Mouse (Mus musculus): ENCODE data around the gene Palmd. TPM values are rescaled to one million over a fixed set of nuclear protein-coding genes. Genes with fewer than 3 reads are reported as not detected.

Gene Palmd
- polyA plus RNA-seq, 1 experiment from 2014 or later, result 4.6 TPM

GRCm38 (mm10) chr3:116950665-116951115 is 18.1 kb downstream of the Palmd start:
- WGBS, result 75% methylated on average over 6 of the region's 6 CpGs
- ATAC-seq (replicated peaks; ENCODE audit: low FRiP score) (no peak), DNase-seq (ENCODE audit: low spot score) (no peak)
- Histone ChIP-seq H3K27ac (ENCODE audit: low read depth, low read length) (no peak overlapping the region), H3K9me3 (ENCODE audit: control insufficient read depth, low read length) (no peaks in the 10 kb centered on the region), H3K36me3 (ENCODE audit: control insufficient read depth, insufficient read depth, low read length) (no peaks in the 10 kb centered on the region), H3K9ac (ENCODE audit: low read depth, low read length) (no peak overlapping the region), H3K4me2 (no peak overlapping the region), H3K4me1 (replicated peaks; ENCODE audit: control insufficient read depth, insufficient read depth, low read length) (no peaks in the 10 kb centered on the region), H3K4me3 (ENCODE audit: low read depth, low read length) (no peak overlapping the region), H3K27me3 (replicated peaks; ENCODE audit: control insufficient read depth, insufficient read depth, low read length) (no peaks in the 10 kb centered on the region)

- Histone ChIP-seq H3K4me3 (ENCODE audit: low read depth, low read length) (no peak overlapping the region), H3K9ac (ENCODE audit: low read depth, low read length) (no peak overlapping the region), H3K9me3 (ENCODE audit: control insufficient read depth, low read length) (no peaks in the 10 kb centered on the region), H3K4me2 (no peak overlapping the region), H3K4me1 (replicated peaks; ENCODE audit: control insufficient read depth, insufficient read depth, low read length) (no peaks in the 10 kb centered on the region), H3K36me3 (ENCODE audit: control insufficient read depth, insufficient read depth, low read length) (no peaks in the 10 kb centered on the region), H3K27me3 (replicated peaks; ENCODE audit: control insufficient read depth, insufficient read depth, low read length) (no peaks in the 10 kb centered on the region), H3K27ac (ENCODE audit: low read depth, low read length) (no peak overlapping the region)
- no peak for ATAC-seq (replicated peaks; ENCODE audit: low FRiP score)
- no peak for DNase-seq (ENCODE audit: low spot score)
- 74% methylated on average over 4 of the region's 4 CpGs for WGBS
These were observed 22.3 kb downstream of the Palmd start for GRCm38 (mm10) chr3:116946476-116946875.

GRCm38 (mm10) chr3:116943422-116943821 is 25.4 kb downstream of the Palmd start:
- Histone ChIP-seq H3K27me3 (replicated peaks; ENCODE audit: control insufficient read depth, insufficient read depth, low read length) (no peaks in the 10 kb centered on the region), H3K36me3 (ENCODE audit: control insufficient read depth, insufficient read depth, low read length) (no peaks in the 10 kb centered on the region), H3K9ac (ENCODE audit: low read depth, low read length) (no peak overlapping the region), H3K4me3 (ENCODE audit: low read depth, low read length) (no peak overlapping the region), H3K9me3 (ENCODE audit: control insufficient read depth, low read length) (no peaks in the 10 kb centered on the region), H3K4me1 (replicated peaks; ENCODE audit: control insufficient read depth, insufficient read depth, low read length) (no peaks in the 10 kb centered on the region), H3K4me2 (no peak overlapping the region), H3K27ac (ENCODE audit: low read depth, low read length) (no peak overlapping the region)
- ATAC-seq (replicated peaks; ENCODE audit: low FRiP score), result no peak
- DNase-seq (ENCODE audit: low spot score), result no peak
- WGBS, result 53% methylated on average over 4 of the region's 4 CpGs

- WGBS, result 80% methylated on average over 6 of the region's 6 CpGs
- ATAC-seq (replicated peaks; ENCODE audit: low FRiP score), result no peak
These were observed 26.0 kb downstream of the Palmd start for GRCm38 (mm10) chr3:116942751-116943150.

GRCm38 (mm10) chr3:116941559-116942117 is 27.1 kb downstream of the Palmd start:
- Histone ChIP-seq H3K4me3 (ENCODE audit: low read depth, low read length) (no peak overlapping the region), H3K4me2 (no peak overlapping the region), H3K27me3 (replicated peaks; ENCODE audit: control insufficient read depth, insufficient read depth, low read length) (no peaks in the 10 kb centered on the region), H3K9me3 (ENCODE audit: control insufficient read depth, low read length) (no peaks in the 10 kb centered on the region), H3K4me1 (replicated peaks; ENCODE audit: control insufficient read depth, insufficient read depth, low read length) (no peaks in the 10 kb centered on the region), H3K9ac (ENCODE audit: low read depth, low read length) (no peak overlapping the region), H3K27ac (ENCODE audit: low read depth, low read length) (no peak overlapping the region), H3K36me3 (ENCODE audit: control insufficient read depth, insufficient read depth, low read length) (no peaks in the 10 kb centered on the region)
- DNase-seq (ENCODE audit: low spot score), result no peak
- no peak for ATAC-seq (replicated peaks; ENCODE audit: low FRiP score)
- 89% methylated on average over 1 of the region's 1 CpGs for WGBS

More at GRCm38 (mm10) chr3:116942751-116943150, 26.0 kb downstream of the Palmd start:
- H3K27me3 ChIP-seq (replicated peaks; ENCODE audit: control insufficient read depth, insufficient read depth, low read length), result no peaks in the 10 kb centered on the region
- H3K4me3 ChIP-seq (ENCODE audit: low read depth, low read length), result no peak overlapping the region
- H3K9me3 ChIP-seq (ENCODE audit: control insufficient read depth, low read length), result no peaks in the 10 kb centered on the region
- no peak overlapping the region for H3K27ac ChIP-seq (ENCODE audit: low read depth, low read length)
- no peaks in the 10 kb centered on the region for H3K36me3 ChIP-seq (ENCODE audit: control insufficient read depth, insufficient read depth, low read length)
- no peak overlapping the region for H3K9ac ChIP-seq (ENCODE audit: low read depth, low read length)
- no peak for DNase-seq (ENCODE audit: low spot score)
- no peak overlapping the region for H3K4me2 ChIP-seq
- no peaks in the 10 kb centered on the region for H3K4me1 ChIP-seq (replicated peaks; ENCODE audit: control insufficient read depth, insufficient read depth, low read length)

GRCm38 (mm10) chr3:116940804-116941558 is 27.8 kb downstream of the Palmd start:
- Histone ChIP-seq H3K36me3 (ENCODE audit: control insufficient read depth, insufficient read depth, low read length) (no peaks in the 10 kb centered on the region), H3K27me3 (replicated peaks; ENCODE audit: control insufficient read depth, insufficient read depth, low read length) (no peaks in the 10 kb centered on the region), H3K9ac (ENCODE audit: low read depth, low read length) (no peak overlapping the region), H3K4me2 (no peak overlapping the region), H3K9me3 (ENCODE audit: control insufficient read depth, low read length) (no peaks in the 10 kb centered on the region), H3K27ac (ENCODE audit: low read depth, low read length) (no peak overlapping the region), H3K4me1 (replicated peaks; ENCODE audit: control insufficient read depth, insufficient read depth, low read length) (no peaks in the 10 kb centered on the region), H3K4me3 (ENCODE audit: low read depth, low read length) (no peak overlapping the region)
- 77% methylated on average over 10 of the region's 10 CpGs for WGBS
- no peak for DNase-seq (ENCODE audit: low spot score)
- ATAC-seq (replicated peaks; ENCODE audit: low FRiP score), result no peak

- ATAC-seq (replicated peaks; ENCODE audit: low FRiP score) (no peak), DNase-seq (ENCODE audit: low spot score) (no peak)
- H3K27me3 ChIP-seq (replicated peaks; ENCODE audit: control insufficient read depth, insufficient read depth, low read length), result no peaks in the 10 kb centered on the region
- H3K9me3 ChIP-seq (ENCODE audit: control insufficient read depth, low read length), result no peaks in the 10 kb centered on the region
- no peak overlapping the region for H3K4me2 ChIP-seq
- no peaks in the 10 kb centered on the region for H3K4me1 ChIP-seq (replicated peaks; ENCODE audit: control insufficient read depth, insufficient read depth, low read length)
- no peak overlapping the region for H3K9ac ChIP-seq (ENCODE audit: low read depth, low read length)
- 73% methylated on average over 4 of the region's 4 CpGs for WGBS
- H3K4me3 ChIP-seq (ENCODE audit: low read depth, low read length), result no peak overlapping the region
- H3K36me3 ChIP-seq (ENCODE audit: control insufficient read depth, insufficient read depth, low read length), result no peaks in the 10 kb centered on the region
- H3K27ac ChIP-seq (ENCODE audit: low read depth, low read length), result no peak overlapping the region
These were observed 31.7 kb downstream of the Palmd start for GRCm38 (mm10) chr3:116936934-116937691.

- DNase-seq (ENCODE audit: low spot score) (no peak), ATAC-seq (replicated peaks; ENCODE audit: low FRiP score) (no peak)
- no peak overlapping the region for H3K4me3 ChIP-seq (ENCODE audit: low read depth, low read length)
- H3K36me3 ChIP-seq (ENCODE audit: control insufficient read depth, insufficient read depth, low read length), result no peaks in the 10 kb centered on the region
- H3K27ac ChIP-seq (ENCODE audit: low read depth, low read length), result no peak overlapping the region
- no peaks in the 10 kb centered on the region for H3K9me3 ChIP-seq (ENCODE audit: control insufficient read depth, low read length)
- no peak overlapping the region for H3K9ac ChIP-seq (ENCODE audit: low read depth, low read length)
- no peaks in the 10 kb centered on the region for H3K4me1 ChIP-seq (replicated peaks; ENCODE audit: control insufficient read depth, insufficient read depth, low read length)
- H3K27me3 ChIP-seq (replicated peaks; ENCODE audit: control insufficient read depth, insufficient read depth, low read length), result no peaks in the 10 kb centered on the region
- no peak overlapping the region for H3K4me2 ChIP-seq
- WGBS, result 67% methylated on average over 1 of the region's 1 CpGs
These were observed 35.6 kb downstream of the Palmd start for GRCm38 (mm10) chr3:116933158-116933557.
